Mouse (Mus musculus) liver, embryonic 15.5 days (tissue): ENCODE data around the gene Itpr1. TPM values are rescaled to one million over a fixed set of nuclear protein-coding genes. Genes with fewer than 3 reads are reported as not detected.

ENCODE experiments used
- ATAC-seq: fragments of 200-750 bp; cut with Nextera tagmentation; 2 replicates; pipeline ENCODE4 v1.8.0; 2017; ENCODE audit warnings: moderate number of reproducible peaks, mild to moderate bottlenecking, moderate library complexity; ENCODE audit not compliant: insufficient read depth
- H3K27ac ChIP-seq: fragments of 300-500 bp; sonication (generic); replicated peaks from 2 replicates; pipeline ENCODE4 v1.5.1; 2015; ENCODE audit warnings: mild to moderate bottlenecking, inconsistent platforms
- H3K27me3 ChIP-seq: fragments of 300-500 bp; sonication (generic); 2 replicates; pipeline ENCODE4 v1.6.1; 2015; ENCODE audit warnings: mild to moderate bottlenecking, inconsistent platforms
- H3K36me3 ChIP-seq: fragments of 300-500 bp; sonication (generic); replicated peaks from 2 replicates; pipeline ENCODE4 v1.6.1; 2015; ENCODE audit warnings: moderate library complexity, mild to moderate bottlenecking, inconsistent platforms
- H3K4me1 ChIP-seq: fragments of 300-500 bp; sonication (generic); replicated peaks from 2 replicates; pipeline ENCODE4 v1.6.1; 2015; ENCODE audit warnings: inconsistent platforms
- H3K4me2 ChIP-seq: fragments of 300-500 bp; sonication (generic); 2 replicates; pipeline ENCODE4 v1.6.1; 2015; ENCODE audit warnings: moderate library complexity, mild to moderate bottlenecking, inconsistent platforms
- H3K4me3 ChIP-seq: fragments of 300-500 bp; sonication (generic); replicated peaks from 2 replicates; pipeline ENCODE4 v1.5.1; 2015; ENCODE audit warnings: mild to moderate bottlenecking, inconsistent platforms
- H3K9ac ChIP-seq: fragments of 300-500 bp; sonication (generic); 2 replicates; pipeline ENCODE4 v1.6.1; 2015; ENCODE audit warnings: moderate library complexity, mild to moderate bottlenecking, inconsistent platforms
- H3K9me3 ChIP-seq: fragments of 300-500 bp; sonication (generic); replicated peaks from 2 replicates; pipeline ENCODE4 v1.6.1; 2016; ENCODE audit warnings: inconsistent platforms
- WGBS: fragments of 180-500 bp; shearing (Covaris S2); methylation state at CpG from one replicate; pipeline ENCODE4 v1.1.7; 2015; ENCODE audit warnings: mixed read lengths; ENCODE audit not compliant: insufficient replicate concordance; 5-methylcytosine and 5-hydroxymethylcytosine counted together
- polyA plus RNA-seq: library from polyadenylated mRNA; unstranded; fragments of >200 nt; fragmentation: Nextera tagmentation; extraction: Ambion mirVana; gene quantifications from 2 replicates; pipeline ENCODE4 v1.2.1, GENCODE M21; 2015

Gene Itpr1
- polyA plus RNA-seq, 1 experiment from 2014 or later: 2.1 TPM

DNA sequence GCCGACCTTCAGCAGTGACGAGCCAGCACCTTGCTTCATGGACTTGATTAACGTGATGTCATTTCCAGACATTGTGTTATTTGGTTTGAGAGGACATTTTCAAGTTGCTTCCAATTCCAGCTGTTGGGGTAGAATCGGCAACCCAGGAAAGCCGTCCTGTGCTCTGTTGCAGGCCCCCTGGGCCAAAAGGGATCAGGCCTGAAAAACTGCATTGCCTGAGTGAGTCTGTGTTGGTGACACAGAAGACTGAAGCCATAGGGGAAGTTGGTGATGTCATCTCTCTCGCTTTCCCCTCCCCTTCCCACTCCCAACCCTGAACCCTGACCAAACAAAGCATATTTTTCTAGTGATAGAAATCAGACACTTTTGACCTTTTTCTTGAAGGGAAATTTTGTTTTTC is 114.7 kb downstream of the Itpr1 start:
- no peak for ATAC-seq
- Histone ChIP-seq H3K4me2 (no peak overlapping the region), H3K27me3 (no peaks in the 10 kb centered on the region), H3K4me1 (peaks cover 11% of the 10 kb centered on the region), H3K9ac (no peak overlapping the region), H3K9me3 (no peaks in the 10 kb centered on the region), H3K4me3 (no peak overlapping the region), H3K36me3 (no peaks in the 10 kb centered on the region), H3K27ac (no peak overlapping the region)
- 57% methylated on average over 6 of the region's 6 CpGs for WGBS

DNA sequence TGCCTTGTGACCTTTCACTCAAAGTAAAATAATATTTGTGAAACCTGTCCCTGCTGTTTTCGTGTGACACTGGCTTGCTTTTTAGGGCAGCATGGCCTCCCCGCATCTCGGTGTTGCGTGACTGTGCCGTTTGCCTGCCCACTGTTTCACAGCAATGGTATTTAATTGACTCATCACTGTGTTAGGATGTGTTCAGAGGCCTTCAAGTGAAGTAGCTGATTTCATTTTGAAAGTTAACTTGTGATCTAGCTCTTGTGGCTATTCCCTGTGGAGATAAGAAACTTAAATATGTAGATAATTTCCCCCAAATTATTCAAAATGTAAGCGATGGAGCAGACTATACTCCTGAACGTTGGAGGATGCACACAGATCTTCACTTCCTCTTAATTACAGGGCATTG is 115.4 kb downstream of the Itpr1 start:
- 74% methylated on average over 7 of the region's 7 CpGs for WGBS
- Histone ChIP-seq H3K27me3 (no peaks in the 10 kb centered on the region), H3K4me2 (no peak overlapping the region), H3K27ac (no peak overlapping the region), H3K36me3 (no peaks in the 10 kb centered on the region), H3K4me3 (no peak overlapping the region), H3K9me3 (no peaks in the 10 kb centered on the region), H3K9ac (no peak overlapping the region), H3K4me1 (peaks cover 11% of the 10 kb centered on the region)
- no peak for ATAC-seq

DNA sequence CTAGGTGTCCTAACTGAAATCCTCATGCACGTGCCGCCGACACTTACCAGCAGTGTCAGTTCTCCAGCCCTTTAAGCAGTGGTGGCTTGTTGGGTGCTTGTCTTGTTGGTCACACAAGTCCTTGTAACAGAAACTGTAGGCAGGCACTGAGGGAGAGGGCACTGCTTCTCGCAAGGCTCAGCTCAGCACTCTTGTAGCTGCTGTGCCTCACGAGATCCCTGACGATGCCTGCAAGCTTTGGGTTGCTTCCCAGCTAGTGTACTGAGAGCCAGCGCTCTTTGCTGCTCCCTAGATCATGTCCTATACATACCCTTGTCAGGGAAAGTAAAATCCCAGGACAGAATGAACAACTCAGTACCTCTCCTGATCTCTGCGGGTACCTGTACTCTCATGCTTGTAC is 117.6 kb downstream of the Itpr1 start:
- Histone ChIP-seq H3K36me3 (no peaks in the 10 kb centered on the region), H3K4me3 (no peak overlapping the region), H3K9me3 (no peaks in the 10 kb centered on the region), H3K9ac (no peak overlapping the region), H3K27me3 (no peaks in the 10 kb centered on the region), H3K27ac (no peak overlapping the region), H3K4me2 (no peak overlapping the region), H3K4me1 (peaks cover 11% of the 10 kb centered on the region)
- ATAC-seq: no peak
- WGBS: 79% methylated on average over 8 of the region's 8 CpGs

DNA sequence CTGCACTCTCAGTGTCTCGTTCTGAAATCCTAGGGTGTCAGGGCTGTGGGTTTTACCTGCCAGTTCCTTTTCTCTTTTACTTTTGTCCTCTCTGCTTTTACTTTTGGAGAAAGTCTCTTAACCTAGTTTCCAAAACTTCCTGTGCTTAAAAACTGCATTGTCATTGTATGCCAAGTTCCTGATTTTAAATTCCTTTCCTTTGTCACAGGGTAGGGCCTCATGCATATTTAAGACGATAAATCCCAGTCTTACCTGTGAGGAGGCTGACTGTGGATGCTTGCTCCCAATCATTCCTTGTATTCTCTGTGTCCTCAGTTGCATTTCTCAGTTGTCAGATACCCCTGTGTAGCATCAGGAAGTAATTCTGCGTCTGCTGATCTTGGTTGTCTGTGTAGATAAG is 118.4 kb downstream of the Itpr1 start:
- H3K27ac ChIP-seq: no peak overlapping the region
- H3K36me3 ChIP-seq: no peaks in the 10 kb centered on the region
- no peak overlapping the region for H3K4me3 ChIP-seq
- H3K9me3 ChIP-seq: no peaks in the 10 kb centered on the region
- H3K4me1 ChIP-seq: peaks cover 11% of the 10 kb centered on the region
- 26% methylated on average over 3 of the region's 3 CpGs for WGBS
- H3K27me3 ChIP-seq: no peaks in the 10 kb centered on the region
- H3K9ac ChIP-seq: no peak overlapping the region
- ATAC-seq: no peak
- H3K4me2 ChIP-seq: no peak overlapping the region

GRCm38 (mm10) chr6:108334059-108334458 is 121.2 kb downstream of the Itpr1 start:
- 60% methylated on average over 3 of the region's 3 CpGs for WGBS

DNA sequence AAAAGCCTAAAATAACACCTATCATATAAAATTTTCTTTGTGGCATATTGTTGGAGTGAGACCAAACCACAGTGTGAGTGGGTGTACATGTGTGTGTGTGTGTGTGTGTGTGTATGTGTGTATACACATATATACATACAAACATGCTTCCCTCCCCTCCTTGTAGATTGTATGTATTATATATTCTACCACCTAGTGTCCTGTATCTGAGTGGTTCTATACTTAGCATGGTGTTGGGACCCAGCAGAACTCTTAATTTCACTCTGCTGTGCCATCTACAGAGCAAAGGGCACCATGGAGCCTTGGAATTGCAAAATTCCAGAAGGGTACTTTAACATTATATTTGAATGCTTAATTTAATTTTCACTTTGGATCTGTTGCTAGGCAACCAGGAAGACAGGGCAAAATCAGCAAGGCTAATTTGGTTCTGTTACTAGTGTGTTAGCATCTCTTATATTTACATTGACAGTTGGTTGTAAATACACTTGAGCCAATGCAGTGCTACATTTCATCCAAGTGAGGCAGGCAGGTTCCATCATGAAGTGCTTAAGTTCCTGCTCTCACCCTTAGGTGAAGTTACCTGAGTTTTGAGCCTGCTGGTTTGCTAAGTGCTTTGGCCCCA is 122.4 kb downstream of the Itpr1 start:
- 0 out of 2 replicates have a peak, but pooled peaks cover 2% of the 10 kb centered on the region for H3K4me1 ChIP-seq
- H3K4me3 ChIP-seq: no peak overlapping the region
- H3K27ac ChIP-seq: no peak overlapping the region
- no peak overlapping the region for H3K9ac ChIP-seq
- ATAC-seq: no peak
- H3K27me3 ChIP-seq: no peaks in the 10 kb centered on the region
- no peaks in the 10 kb centered on the region for H3K9me3 ChIP-seq
- H3K4me2 ChIP-seq: no peak overlapping the region
- H3K36me3 ChIP-seq: no peaks in the 10 kb centered on the region

More at GRCm38 (mm10) chr6:108334059-108334458, 121.2 kb downstream of the Itpr1 start:
- Histone ChIP-seq H3K9me3 (no peaks in the 10 kb centered on the region), H3K36me3 (no peaks in the 10 kb centered on the region), H3K9ac (no peak overlapping the region), H3K4me1 (0 out of 2 replicates have a peak, but pooled peaks cover 2% of the 10 kb centered on the region), H3K4me2 (no peak overlapping the region), H3K27ac (no peak overlapping the region), H3K4me3 (no peak overlapping the region), H3K27me3 (no peaks in the 10 kb centered on the region)
- ATAC-seq: no peak

GRCm38 (mm10) chr6:108336506-108336905 is 123.6 kb downstream of the Itpr1 start:
- no peaks in the 10 kb centered on the region for H3K27me3 ChIP-seq
- H3K9me3 ChIP-seq: no peaks in the 10 kb centered on the region
- H3K4me2 ChIP-seq: no peak overlapping the region
- H3K4me3 ChIP-seq: no peak overlapping the region
- no peak for ATAC-seq
- no peaks in the 10 kb centered on the region for H3K4me1 ChIP-seq
- no peak overlapping the region for H3K27ac ChIP-seq
- no peak overlapping the region for H3K9ac ChIP-seq
- 74% methylated on average over 6 of the region's 6 CpGs for WGBS
- H3K36me3 ChIP-seq: no peaks in the 10 kb centered on the region

GRCm38 (mm10) chr6:108337289-108337688 is 124.4 kb downstream of the Itpr1 start:
- H3K4me3 ChIP-seq: no peak overlapping the region
- ATAC-seq: no peak
- no peaks in the 10 kb centered on the region for H3K27me3 ChIP-seq
- no peaks in the 10 kb centered on the region for H3K9me3 ChIP-seq
- H3K36me3 ChIP-seq: no peaks in the 10 kb centered on the region
- 59% methylated on average over 6 of the region's 6 CpGs for WGBS
- no peak overlapping the region for H3K27ac ChIP-seq
- no peak overlapping the region for H3K4me2 ChIP-seq
- H3K9ac ChIP-seq: no peak overlapping the region
- H3K4me1 ChIP-seq: no peaks in the 10 kb centered on the region

- H3K4me3 ChIP-seq: no peak overlapping the region
- H3K27ac ChIP-seq: no peak overlapping the region
- H3K9me3 ChIP-seq: no peaks in the 10 kb centered on the region
- H3K4me2 ChIP-seq: no peak overlapping the region
- ATAC-seq: no peak
- WGBS: 70% methylated on average over 5 of the region's 5 CpGs
- H3K4me1 ChIP-seq: no peaks in the 10 kb centered on the region
- no peaks in the 10 kb centered on the region for H3K36me3 ChIP-seq
- H3K27me3 ChIP-seq: no peaks in the 10 kb centered on the region
- no peak overlapping the region for H3K9ac ChIP-seq
Measured at GRCm38 (mm10) chr6:108338362-108338761, 125.5 kb downstream of the Itpr1 start.

- no peak overlapping the region for H3K4me2 ChIP-seq
- no peaks in the 10 kb centered on the region for H3K27me3 ChIP-seq
- no peak overlapping the region for H3K4me3 ChIP-seq
- no peak overlapping the region for H3K9ac ChIP-seq
- H3K36me3 ChIP-seq: no peaks in the 10 kb centered on the region
- WGBS: 72% methylated on average over 5 of the region's 5 CpGs
- H3K9me3 ChIP-seq: no peaks in the 10 kb centered on the region
- ATAC-seq: no peak
- no peak overlapping the region for H3K27ac ChIP-seq
- H3K4me1 ChIP-seq: no peaks in the 10 kb centered on the region
Measured at GRCm38 (mm10) chr6:108342989-108343388, 130.1 kb downstream of the Itpr1 start.

DNA sequence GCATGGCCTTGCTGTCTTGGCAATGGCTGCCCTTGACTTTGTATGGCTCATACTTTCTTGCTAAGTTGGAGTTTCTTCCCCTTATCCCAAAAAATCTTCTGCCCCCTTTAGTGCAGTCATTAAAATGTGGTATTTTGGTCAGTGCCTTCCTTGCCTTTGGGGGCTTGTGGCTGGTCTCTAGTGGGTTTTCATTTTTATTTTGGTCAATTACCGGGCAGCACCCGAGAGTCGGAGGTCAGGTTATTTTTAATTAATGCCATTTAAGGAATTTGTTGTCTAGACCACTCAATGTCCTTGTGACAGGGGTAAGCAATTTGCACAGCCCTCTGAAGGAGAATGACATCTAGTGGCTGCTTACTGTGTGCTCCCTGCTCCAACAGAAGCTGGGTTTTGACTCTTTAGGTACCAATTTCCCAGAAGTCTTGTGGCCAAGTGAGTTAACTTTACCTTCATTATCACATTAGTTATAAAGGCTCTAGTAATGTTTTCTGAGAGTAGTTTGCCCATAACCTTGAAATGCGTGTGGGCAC is 130.9 kb downstream of the Itpr1 start:
- Histone ChIP-seq H3K27me3 (no peaks in the 10 kb centered on the region), H3K27ac (no peak overlapping the region), H3K4me2 (no peak overlapping the region), H3K36me3 (no peaks in the 10 kb centered on the region), H3K4me3 (no peak overlapping the region), H3K9me3 (no peaks in the 10 kb centered on the region), H3K4me1 (no peaks in the 10 kb centered on the region), H3K9ac (no peak overlapping the region)
- ATAC-seq: no peak
- WGBS: 71% methylated on average over 4 of the region's 4 CpGs

- no peaks in the 10 kb centered on the region for H3K27me3 ChIP-seq
- no peaks in the 10 kb centered on the region for H3K36me3 ChIP-seq
- H3K9ac ChIP-seq: no peak overlapping the region
- no peak overlapping the region for H3K4me2 ChIP-seq
- H3K4me3 ChIP-seq: no peak overlapping the region
- no peak for ATAC-seq
- no peaks in the 10 kb centered on the region for H3K4me1 ChIP-seq
- no peaks in the 10 kb centered on the region for H3K9me3 ChIP-seq
- WGBS: 61% methylated on average over 2 of the region's 2 CpGs
- H3K27ac ChIP-seq: no peak overlapping the region
Measured at GRCm38 (mm10) chr6:108350801-108351200, 137.9 kb downstream of the Itpr1 start.
